37 mouse cellular contexts compared by ENCODE assay signal in genomic region chr3:101990136-101990535, GRCm38 (mm10). TPM values are rescaled to one million over a fixed set of nuclear protein-coding genes. Genes with fewer than 3 reads are reported as not detected.
"Had no signal": no experiment of that assay in that cellular context is flagged by ENCODE, and none has a peak within 500 bp of the region (broad histone marks: within the 10 kb centered on the region; RNA-seq: fewer than 3 reads in every experiment).

No protein-coding gene starts in this region.

- H3K4me1 ChIP-seq: heart, embryonic 12.5 days; heart, embryonic 13.5 days; heart, embryonic 15.5 days; intestine, embryonic 15.5 days; kidney, embryonic 15.5 days had no signal

- H3K27me3 ChIP-seq: heart, embryonic 12.5 days; heart, embryonic 13.5 days; heart, embryonic 15.5 days; hindbrain, embryonic 12.5 days; hindbrain, embryonic 13.5 days; hindbrain, embryonic 15.5 days; intestine, embryonic 15.5 days had no signal

- H3K27ac ChIP-seq: heart, embryonic 13.5 days; heart, embryonic 15.5 days; hindbrain, embryonic 10.5 days; hindbrain, embryonic 12.5 days; hindbrain, embryonic 14.5 days; hindbrain, embryonic 15.5 days; hindbrain, postnatal 0 days; intestine, embryonic 15.5 days; kidney, embryonic 15.5 days; kidney, postnatal 0 days; layer of hippocampus, adult 2 months had no signal

- H3K9me3 ChIP-seq: heart, embryonic 12.5 days; heart, embryonic 13.5 days; heart, embryonic 15.5 days; hindbrain, embryonic 10.5 days; hindbrain, embryonic 12.5 days; hindbrain, embryonic 13.5 days; hindbrain, embryonic 15.5 days; intestine, embryonic 15.5 days; kidney, embryonic 15.5 days had no signal

- H3K36me3 ChIP-seq: heart, embryonic 12.5 days; heart, embryonic 13.5 days; heart, embryonic 15.5 days; hindbrain, embryonic 10.5 days; hindbrain, embryonic 12.5 days; hindbrain, embryonic 13.5 days; hindbrain, embryonic 15.5 days; intestine, embryonic 15.5 days; kidney, embryonic 15.5 days had no signal

- H3K4me3 ChIP-seq: heart, embryonic 12.5 days; heart, embryonic 13.5 days; heart, embryonic 15.5 days; hindbrain, embryonic 10.5 days; hindbrain, embryonic 12.5 days; hindbrain, embryonic 13.5 days; hindbrain, embryonic 15.5 days; intestine, embryonic 15.5 days; kidney, embryonic 15.5 days; layer of hippocampus, adult 2 months had no signal

- DNase-seq: heart, postnatal 10 days; heart, postnatal 14 days; heart, postnatal 36 days; heart, postnatal 4 days; kidney, adult 11 months; kidney, adult 18-20 months; kidney, adult 2 months; kidney, adult 8-10 months; kidney, adult 9 months; kidney, postnatal 10 days; kidney, postnatal 14 days; kidney, postnatal 25 days; kidney, postnatal 36 days; kidney, postnatal 4 days; layer of hippocampus, adult 9-11 months; layer of hippocampus, postnatal 36 days had no signal

- H3K4me2 ChIP-seq: heart, embryonic 12.5 days; heart, embryonic 13.5 days; heart, embryonic 15.5 days; hindbrain, embryonic 12.5 days; hindbrain, embryonic 13.5 days; hindbrain, embryonic 14.5 days; hindbrain, embryonic 15.5 days; intestine, embryonic 15.5 days; kidney, embryonic 15.5 days had no signal

- H3K9ac ChIP-seq: heart, embryonic 12.5 days; heart, embryonic 13.5 days; heart, embryonic 15.5 days; hindbrain, embryonic 12.5 days; hindbrain, embryonic 13.5 days; hindbrain, embryonic 14.5 days; hindbrain, embryonic 15.5 days; intestine, embryonic 15.5 days; kidney, embryonic 15.5 days had no signal

- ATAC-seq: hindbrain, embryonic 16.5 days; hindbrain, postnatal 0 days; inflammation-experienced regulatory T-cells, adult 6 months; intestine, embryonic 15.5 days; intestine, embryonic 16.5 days; intestine, postnatal 0 days had no signal

RNA-seq across cellular contexts. Expression of gene Nhlh2, which starts 19.7 kb away (rescaled TPM):
- polyA plus RNA-seq: heart, embryonic 13.5 days; heart, embryonic 14.5 days; heart, embryonic 15.5 days; heart, embryonic 16.5 days; heart, postnatal 0 days; inflammation-experienced regulatory T-cells, adult 6 months; intestine, embryonic 15.5 days; intestine, postnatal 0 days; kidney, adult 2 months; kidney, embryonic 14.5 days; kidney, embryonic 15.5 days; kidney, postnatal 0 days had no signal
